Comparison of ENCODE assay signal across 8 mouse cellular contexts in the genomic region with DNA sequence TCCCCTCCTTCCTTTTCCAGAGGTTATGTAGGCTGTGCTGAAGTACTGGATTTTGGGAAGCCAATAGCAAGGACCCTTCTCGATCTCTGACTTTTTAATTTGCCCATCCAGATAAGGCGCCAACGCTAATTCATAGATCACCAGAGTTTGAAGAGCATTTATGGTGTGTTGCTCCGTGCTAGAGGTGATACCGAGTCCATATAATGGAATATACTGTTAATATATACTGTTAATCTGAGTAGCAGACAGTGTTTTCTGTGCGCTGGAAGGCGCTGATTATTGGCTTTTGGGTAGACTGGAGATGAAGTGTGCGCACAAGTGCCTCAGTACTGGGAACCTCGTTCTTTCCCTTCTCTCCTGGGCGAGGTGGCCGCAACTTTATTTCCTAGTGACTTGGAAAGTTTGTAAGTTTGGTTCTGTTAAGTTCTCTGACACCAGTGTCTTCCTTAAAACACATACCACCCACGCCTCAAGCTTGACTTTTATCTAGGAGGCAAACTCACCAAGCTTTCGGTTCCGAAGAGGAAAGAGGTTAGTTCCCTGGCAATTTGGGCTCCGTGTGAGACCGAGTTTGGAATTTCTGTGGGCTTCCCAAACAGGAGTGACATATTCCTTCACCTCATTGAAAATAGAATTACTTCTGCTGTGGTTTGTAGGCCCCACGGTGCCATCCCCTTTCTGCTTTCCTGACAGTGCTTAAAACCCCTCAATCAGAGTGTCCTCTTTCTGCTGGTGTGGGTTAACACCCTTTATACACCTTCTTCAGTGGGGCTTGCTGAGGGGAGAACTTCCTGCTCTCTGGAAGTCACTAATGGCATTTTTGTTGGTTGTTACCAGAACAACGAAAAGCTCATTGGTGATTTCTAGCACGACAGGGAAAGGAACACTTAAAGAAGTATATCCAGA. TPM values are rescaled to one million over a fixed set of nuclear protein-coding genes. Genes with fewer than 3 reads are reported as not detected.
DNase-seq lines count a peak whose midpoint lies in the region; ATAC-seq and TF ChIP-seq lines count a peak whose summit lies in the region.

No protein-coding gene starts in this region.

- peak overlapping the region; percentile 76 for H3K4me3 ChIP-seq in cerebellum, adult 2 months (replicated peaks; ENCODE audit: insufficient read depth, low read depth, low read length)
- peak overlapping the region; percentile 79 for H3K4me3 ChIP-seq in embryonic facial prominence, embryonic 11.5 days (ENCODE audit: low read depth, low read length)
- peak overlapping the region; percentile 88 for H3K4me3 ChIP-seq in hindbrain, embryonic 12.5 days
- peak overlapping the region; percentile 81 for H3K4me3 ChIP-seq in liver, postnatal 0 days (ENCODE audit: low read depth, low read length)
- peak overlapping the region; percentile 92 for H3K4me3 ChIP-seq in stomach, embryonic 15.5 days (replicated peaks)

- H3K27me3 ChIP-seq in cerebellum, adult 2 months (ENCODE audit: control insufficient read depth, insufficient read depth, low read length): no peaks in the 10 kb centered on the region
- H3K27me3 ChIP-seq in embryonic facial prominence, embryonic 11.5 days (ENCODE audit: control insufficient read depth, insufficient read depth, low read length): no peaks in the 10 kb centered on the region
- no peaks in the 10 kb centered on the region for H3K27me3 ChIP-seq in hindbrain, embryonic 12.5 days
- no peaks in the 10 kb centered on the region for H3K27me3 ChIP-seq in liver, postnatal 0 days (ENCODE audit: insufficient read depth, low read length)
- no peaks in the 10 kb centered on the region for H3K27me3 ChIP-seq in stomach, embryonic 15.5 days (replicated peaks)

- no peak for DNase-seq in cerebellum, adult 2 months
- peak; percentile 36 for DNase-seq in CD4-positive helper T cell, adult 2 months (ENCODE audit: low read depth, low spot score)
- peak; percentile 19 for DNase-seq in embryonic facial prominence, embryonic 11.5 days (ENCODE audit: low spot score)
- no peak for DNase-seq in liver, postnatal 0 days
- no peak for DNase-seq in cerebellum, adult 9-10 months

- peak overlapping the region; percentile 94 for H3K9ac ChIP-seq in embryonic facial prominence, embryonic 11.5 days (replicated peaks; ENCODE audit: low read length)
- peak overlapping the region; percentile 83 for H3K9ac ChIP-seq in hindbrain, embryonic 12.5 days
- H3K9ac ChIP-seq in liver, postnatal 0 days (replicated peaks): peak overlapping the region; percentile 93
- peak overlapping the region; percentile 89 for H3K9ac ChIP-seq in stomach, embryonic 15.5 days

- 0 out of 2 replicates have a peak, but pooled peaks cover 2% of the 10 kb centered on the region for H3K4me1 ChIP-seq in cerebellum, adult 2 months (ENCODE audit: control insufficient read depth, insufficient read depth, low read length)
- H3K4me1 ChIP-seq in embryonic facial prominence, embryonic 11.5 days (ENCODE audit: control insufficient read depth, insufficient read depth, low read length): no peaks in the 10 kb centered on the region
- peaks cover 12% of the 10 kb centered on the region for H3K4me1 ChIP-seq in hindbrain, embryonic 12.5 days
- H3K4me1 ChIP-seq in liver, postnatal 0 days (ENCODE audit: insufficient read depth): peaks cover 15% of the 10 kb centered on the region
- H3K4me1 ChIP-seq in stomach, embryonic 15.5 days: peaks cover 5% of the 10 kb centered on the region; the same call in 1 of the 2 replicates

- 6% methylated on average over 19 of the region's 19 CpGs for whole genome bisulfite sequencing in cerebellum, adult 2 months
- 7% methylated on average over 19 of the region's 19 CpGs for WGBS in embryonic facial prominence, embryonic 11.5 days
- 7% methylated on average over 19 of the region's 19 CpGs for WGBS in hindbrain, embryonic 12.5 days
- 1% methylated on average over 19 of the region's 19 CpGs for WGBS in liver, postnatal 0 days (ENCODE audit: insufficient replicate concordance)
- WGBS in stomach, embryonic 15.5 days: 3% methylated on average over 19 of the region's 19 CpGs

- peaks cover 3% of the 10 kb centered on the region; the same call in 1 of the 2 replicates for H3K36me3 ChIP-seq in embryonic facial prominence, embryonic 11.5 days (replicated peaks; ENCODE audit: control insufficient read depth, insufficient read depth, low read depth, low read length)
- H3K36me3 ChIP-seq in hindbrain, embryonic 12.5 days: peaks cover 22% of the 10 kb centered on the region
- H3K36me3 ChIP-seq in liver, postnatal 0 days (replicated peaks; ENCODE audit: insufficient read depth, low read length): peaks cover 19% of the 10 kb centered on the region
- 0 out of 2 replicates have a peak, but pooled peaks cover 6% of the 10 kb centered on the region for H3K36me3 ChIP-seq in stomach, embryonic 15.5 days

- H3K27ac ChIP-seq in cerebellum, adult 2 months (ENCODE audit: insufficient read depth, low read length): peak overlapping the region; percentile 80
- H3K27ac ChIP-seq in embryonic facial prominence, embryonic 11.5 days (replicated peaks; ENCODE audit: low read depth, low read length): peak overlapping the region; percentile 65; the same call in 1 of the 2 replicates
- H3K27ac ChIP-seq in hindbrain, embryonic 12.5 days: peak overlapping the region; percentile 82
- H3K27ac ChIP-seq in liver, postnatal 0 days (ENCODE audit: low read depth): peak overlapping the region; percentile 92
- H3K27ac ChIP-seq in stomach, embryonic 15.5 days: peak overlapping the region; percentile 88

- peak overlapping the region; percentile 65 for H3K4me2 ChIP-seq in embryonic facial prominence, embryonic 11.5 days (ENCODE audit: low read depth, low read length)
- peak overlapping the region; percentile 63 for H3K4me2 ChIP-seq in hindbrain, embryonic 12.5 days (replicated peaks)
- peak overlapping the region; percentile 76 for H3K4me2 ChIP-seq in liver, postnatal 0 days (ENCODE audit: low read depth, low read length)
- H3K4me2 ChIP-seq in stomach, embryonic 15.5 days: peak overlapping the region; percentile 71

- TF ChIP-seq CTCF in cerebellum, adult 2 months (IDR thresholded peaks at IDR 0.05; ENCODE audit: borderline replicate concordance, insufficient read depth, low read depth, low read length): no peak
- no peak for TF ChIP-seq CTCF in liver, postnatal 0 days (IDR thresholded peaks at IDR 0.05; ENCODE audit: low read depth)

- no peak for TF ChIP-seq EP300 in liver, postnatal 0 days (IDR thresholded peaks at IDR 0.05; ENCODE audit: low read depth)

- H3K9me3 ChIP-seq in embryonic facial prominence, embryonic 11.5 days (replicated peaks; ENCODE audit: control insufficient read depth, low read length): no peaks in the 10 kb centered on the region
- H3K9me3 ChIP-seq in hindbrain, embryonic 12.5 days (replicated peaks): no peaks in the 10 kb centered on the region
- no peaks in the 10 kb centered on the region for H3K9me3 ChIP-seq in liver, postnatal 0 days (ENCODE audit: low read length)
- H3K9me3 ChIP-seq in stomach, embryonic 15.5 days: no peaks in the 10 kb centered on the region

- no peak for TF ChIP-seq POLR2A in cerebellum, adult 2 months (IDR thresholded peaks at IDR 0.05; ENCODE audit: borderline replicate concordance, insufficient read depth, low read length)

- ATAC-seq in cerebellum, adult (ENCODE audit: insufficient number of reproducible peaks, low FRiP score, low TSS enrichment): no peak; the same call in 1 of the 2 replicates
- ATAC-seq in embryonic facial prominence, embryonic 11.5 days (replicated peaks; ENCODE audit: insufficient number of reproducible peaks, low FRiP score, low TSS enrichment, low read depth): 0 out of 2 replicates have a peak, but pooled peaks have one; percentile 3
- ATAC-seq in hindbrain, embryonic 12.5 days (ENCODE audit: low FRiP score): no peak; the same call in 1 of the 2 replicates
- peak; percentile 28 for ATAC-seq in liver, postnatal 0 days
- peak; percentile 2; the same call in 1 of the 2 replicates for ATAC-seq in stomach, embryonic 15.5 days (ENCODE audit: insufficient read depth, low FRiP score, low read depth)

RNA-seq across cellular contexts. Expression of a gene that starts 1.3 kb away (rescaled TPM):
- polyA plus RNA-seq in cerebellum, adult 2 months (2012; rRNA removed): 73.8 and 78.5 TPM in 2 replicates
- polyA plus RNA-seq in embryonic facial prominence, embryonic 11.5 days (2014; fragmentation: Nextera tagmentation; extraction: Ambion mirVana): 66.9 and 73.6 TPM in 2 replicates
- polyA plus RNA-seq in hindbrain, embryonic 12.5 days (2016; fragmentation: Nextera tagmentation; extraction: Ambion mirVana): 64.7 and 70.4 TPM in 2 replicates
- polyA plus RNA-seq in liver, postnatal 0 days (2015; fragmentation: Nextera tagmentation; extraction: Ambion mirVana): 48.5 and 48.7 TPM in 2 replicates
- 62.8 and 64.6 TPM in 2 replicates for polyA plus RNA-seq in stomach, embryonic 15.5 days (2015; fragmentation: Nextera tagmentation; extraction: Ambion mirVana)

RNA-seq across cellular contexts. Expression of a gene that starts 25.7 kb away (rescaled TPM):
- polyA plus RNA-seq in cerebellum, adult 2 months (2012; rRNA removed): 27.7 and 29.2 TPM in 2 replicates
- 1.4 and 1.8 TPM in 2 replicates for polyA plus RNA-seq in embryonic facial prominence, embryonic 11.5 days (2014; fragmentation: Nextera tagmentation; extraction: Ambion mirVana)
- polyA plus RNA-seq in hindbrain, embryonic 12.5 days (2016; fragmentation: Nextera tagmentation; extraction: Ambion mirVana): 2.2 and 2.4 TPM in 2 replicates
- 26.7 and 27.1 TPM in 2 replicates for polyA plus RNA-seq in liver, postnatal 0 days (2015; fragmentation: Nextera tagmentation; extraction: Ambion mirVana)
- 6.8 and 7.0 TPM in 2 replicates for polyA plus RNA-seq in stomach, embryonic 15.5 days (2015; fragmentation: Nextera tagmentation; extraction: Ambion mirVana)

RNA-seq across cellular contexts. Expression of a gene that starts 30.0 kb away (rescaled TPM):
- polyA plus RNA-seq in cerebellum, adult 2 months (2012; rRNA removed): not detected in 2 replicates
- polyA plus RNA-seq in embryonic facial prominence, embryonic 11.5 days (2014; fragmentation: Nextera tagmentation; extraction: Ambion mirVana): not detected in 2 replicates
- polyA plus RNA-seq in hindbrain, embryonic 12.5 days (2016; fragmentation: Nextera tagmentation; extraction: Ambion mirVana): not detected in 2 replicates
- not detected in 2 replicates for polyA plus RNA-seq in liver, postnatal 0 days (2015; fragmentation: Nextera tagmentation; extraction: Ambion mirVana)
- not detected in 2 replicates for polyA plus RNA-seq in stomach, embryonic 15.5 days (2015; fragmentation: Nextera tagmentation; extraction: Ambion mirVana)

Comparison
In these comparisons a context has a peak if more than half of its experiments do, and no peak if none do; other contexts are left out.
1. DNase-seq: peak in CD4-positive helper T cell, adult 2 months (single experiment) and embryonic facial prominence, embryonic 11.5 days (single experiment); none in cerebellum, adult 2 months (0 of 2), liver, postnatal 0 days (single experiment) and cerebellum, adult 9-10 months (single experiment).
2. ATAC-seq: peak in embryonic facial prominence, embryonic 11.5 days (single experiment), liver, postnatal 0 days (single experiment) and stomach, embryonic 15.5 days (single experiment); none in cerebellum, adult (single experiment) and hindbrain, embryonic 12.5 days (single experiment).
3. Peak in every context shown above with its lines, with median percentiles within 50 percentile points of each other: H3K27ac ChIP-seq, H3K4me3 ChIP-seq, H3K4me2 ChIP-seq and H3K9ac ChIP-seq.